Mouse (Mus musculus): ENCODE measurements around the gene Aldh3b1. TPM values are rescaled to one million over a fixed set of nuclear protein-coding genes. Genes with fewer than 3 reads are reported as not detected.
A peak's percentile ranks its signal among the peaks of the same experiment; 100 is the strongest.

The Aldh3b1 gene
- polyA plus RNA-seq, 1 experiment from 2014 or later = 0.65 TPM

DNA sequence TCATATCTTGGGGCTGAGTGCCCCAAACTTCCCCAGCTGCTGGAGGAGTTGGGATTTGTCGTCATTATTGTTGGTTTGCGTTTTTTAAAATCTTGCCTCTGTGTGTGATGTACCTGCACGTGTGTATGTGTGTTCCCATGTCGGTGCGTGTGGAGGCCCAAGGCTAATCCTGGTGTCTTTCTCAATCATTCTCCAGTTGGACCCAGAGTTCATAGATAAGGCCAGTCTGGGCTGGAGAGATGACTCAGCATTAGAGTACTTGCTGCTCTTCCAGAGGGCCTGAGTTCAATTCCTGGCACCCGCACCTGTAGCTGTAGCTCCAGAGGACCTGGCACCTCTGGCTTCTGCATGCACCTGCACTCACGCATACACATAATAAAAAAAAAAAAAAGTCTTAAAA, 4.7 kb downstream of the Aldh3b1 start:
- H3K9me3 ChIP-seq (ENCODE audit: control insufficient read depth, low read length) = no peaks in the 10 kb centered on the region
- H3K36me3 ChIP-seq (ENCODE audit: control insufficient read depth, insufficient read depth, low read length) = no peaks in the 10 kb centered on the region
- H3K27ac ChIP-seq (ENCODE audit: low read depth, low read length) = no peak overlapping the region
- H3K4me2 ChIP-seq (ENCODE audit: low read depth) = no peak overlapping the region
- WGBS = 92% methylated on average over 7 of the region's 7 CpGs
- H3K4me1 ChIP-seq (ENCODE audit: control insufficient read depth, insufficient read depth, low read length) = no peaks in the 10 kb centered on the region
- H3K27me3 ChIP-seq (ENCODE audit: control insufficient read depth, insufficient read depth, low read length) = no peaks in the 10 kb centered on the region
- no peak overlapping the region for H3K4me3 ChIP-seq (ENCODE audit: low read depth, low read length)
- H3K9ac ChIP-seq (ENCODE audit: low read length) = no peak overlapping the region
- ATAC-seq (ENCODE audit: insufficient read depth, low FRiP score, low TSS enrichment) = no peak
- no peak for DNase-seq (ENCODE audit: low spot score)

DNA sequence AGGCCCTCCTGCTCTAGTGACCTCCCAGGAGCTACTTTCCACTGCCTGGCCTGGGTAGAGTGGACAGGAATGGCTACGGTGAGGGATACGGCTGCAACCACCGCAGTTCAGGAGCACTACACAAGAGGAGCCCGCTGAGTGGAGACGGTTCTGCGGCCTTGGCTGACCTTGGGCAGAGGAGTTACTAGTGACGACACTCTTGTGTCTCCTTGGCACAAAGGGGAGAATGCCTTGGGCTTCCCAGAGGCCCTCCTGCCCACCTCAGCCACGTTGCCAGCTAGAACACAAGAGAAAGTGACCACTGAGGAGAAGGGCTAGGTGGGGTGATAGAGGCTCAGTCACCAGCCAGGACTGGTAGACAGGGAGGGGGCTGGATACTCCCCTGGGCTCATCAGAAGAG, 5.4 kb downstream of the Aldh3b1 start:
- H3K27ac ChIP-seq (ENCODE audit: low read depth, low read length) = no peak overlapping the region
- no peaks in the 10 kb centered on the region for H3K4me1 ChIP-seq (ENCODE audit: control insufficient read depth, insufficient read depth, low read length)
- ATAC-seq (ENCODE audit: insufficient read depth, low FRiP score, low TSS enrichment) (no peak), DNase-seq (ENCODE audit: low spot score) (no peak)
- no peaks in the 10 kb centered on the region for H3K36me3 ChIP-seq (ENCODE audit: control insufficient read depth, insufficient read depth, low read length)
- no peak overlapping the region for H3K4me3 ChIP-seq (ENCODE audit: low read depth, low read length)
- H3K9ac ChIP-seq (ENCODE audit: low read length) = no peak overlapping the region
- no peaks in the 10 kb centered on the region for H3K9me3 ChIP-seq (ENCODE audit: control insufficient read depth, low read length)
- 75% methylated on average over 8 of the region's 8 CpGs for WGBS
- H3K27me3 ChIP-seq (ENCODE audit: control insufficient read depth, insufficient read depth, low read length) = no peaks in the 10 kb centered on the region
- no peak overlapping the region for H3K4me2 ChIP-seq (ENCODE audit: low read depth)

DNA sequence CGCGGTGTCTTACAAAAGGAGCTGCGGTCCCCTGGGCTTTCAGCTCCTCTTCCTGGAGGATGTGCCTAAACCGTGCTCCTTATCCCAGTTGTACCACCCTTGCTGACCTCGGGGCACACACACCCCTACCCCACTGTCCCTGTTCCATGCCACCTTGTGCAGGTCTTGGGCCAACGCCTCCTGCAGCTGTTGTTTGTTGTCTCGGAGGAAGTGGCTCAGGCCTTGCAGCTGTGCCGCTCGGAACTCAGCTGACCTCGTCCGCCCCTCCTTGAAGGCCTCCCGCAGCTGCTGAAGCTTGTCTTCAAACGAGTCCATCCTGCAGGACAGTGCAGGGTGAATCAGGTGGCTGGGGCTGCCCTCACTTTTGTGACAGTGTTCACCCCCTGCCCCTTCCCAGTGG, 6.0 kb downstream of the Aldh3b1 start:
- DNase-seq (ENCODE audit: low spot score) (no peak), ATAC-seq (ENCODE audit: insufficient read depth, low FRiP score, low TSS enrichment) (no peak)
- H3K36me3 ChIP-seq (ENCODE audit: control insufficient read depth, insufficient read depth, low read length) = no peaks in the 10 kb centered on the region
- H3K4me2 ChIP-seq (ENCODE audit: low read depth) = no peak overlapping the region
- no peaks in the 10 kb centered on the region for H3K9me3 ChIP-seq (ENCODE audit: control insufficient read depth, low read length)
- 58% methylated on average over 13 of the region's 13 CpGs for WGBS
- no peak overlapping the region for H3K4me3 ChIP-seq (ENCODE audit: low read depth, low read length)
- H3K27me3 ChIP-seq (ENCODE audit: control insufficient read depth, insufficient read depth, low read length) = no peaks in the 10 kb centered on the region
- H3K4me1 ChIP-seq (ENCODE audit: control insufficient read depth, insufficient read depth, low read length) = no peaks in the 10 kb centered on the region
- H3K9ac ChIP-seq (ENCODE audit: low read length) = no peak overlapping the region
- H3K27ac ChIP-seq (ENCODE audit: low read depth, low read length) = no peak overlapping the region

DNA sequence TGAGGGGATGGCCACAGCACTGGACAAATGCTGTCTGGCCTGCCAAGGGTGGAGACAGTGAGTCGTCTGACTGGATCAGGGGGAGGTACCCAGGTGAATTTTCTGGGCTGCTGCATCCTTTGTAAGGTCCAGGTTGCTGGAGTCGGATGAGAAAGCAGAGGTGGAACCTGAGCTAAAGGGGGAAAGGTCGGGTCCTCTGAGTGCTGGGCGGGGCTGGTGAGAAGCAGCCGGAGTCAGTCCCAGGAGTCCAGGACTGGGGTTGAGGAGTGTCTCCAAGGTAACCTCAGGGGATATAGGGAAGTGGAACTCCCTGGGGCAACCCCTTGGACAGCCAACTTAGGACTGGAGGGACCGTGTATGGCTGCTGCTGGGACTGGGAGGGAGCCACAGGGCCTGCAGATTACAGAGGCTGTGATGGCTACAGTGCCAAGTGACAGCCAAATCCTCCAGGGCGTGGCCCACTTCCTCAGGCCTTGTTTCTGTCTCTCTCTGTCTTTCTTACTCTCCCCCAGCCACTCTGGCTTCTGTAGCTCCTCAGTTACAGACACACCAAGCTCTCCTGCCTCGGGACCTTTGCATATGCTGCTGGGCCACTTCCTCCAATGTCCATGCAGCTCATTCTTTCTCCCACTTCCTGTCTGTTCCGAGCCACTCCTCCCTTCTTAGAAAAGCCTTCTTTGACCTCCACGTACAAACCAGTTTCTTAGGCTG, 6.8 kb downstream of the Aldh3b1 start:
- H3K4me1 ChIP-seq (ENCODE audit: control insufficient read depth, insufficient read depth, low read length) = no peaks in the 10 kb centered on the region
- WGBS = 62% methylated on average over 9 of the region's 10 CpGs
- no peak for DNase-seq (ENCODE audit: low spot score)
- H3K4me2 ChIP-seq (ENCODE audit: low read depth) = no peak overlapping the region
- ATAC-seq (ENCODE audit: insufficient read depth, low FRiP score, low TSS enrichment) = no peak
- H3K9ac ChIP-seq (ENCODE audit: low read length) = no peak overlapping the region
- H3K36me3 ChIP-seq (ENCODE audit: control insufficient read depth, insufficient read depth, low read length) = no peaks in the 10 kb centered on the region
- no peak overlapping the region for H3K4me3 ChIP-seq (ENCODE audit: low read depth, low read length)
- no peaks in the 10 kb centered on the region for H3K9me3 ChIP-seq (ENCODE audit: control insufficient read depth, low read length)
- no peak overlapping the region for H3K27ac ChIP-seq (ENCODE audit: low read depth, low read length)
- H3K27me3 ChIP-seq (ENCODE audit: control insufficient read depth, insufficient read depth, low read length) = no peaks in the 10 kb centered on the region

DNA sequence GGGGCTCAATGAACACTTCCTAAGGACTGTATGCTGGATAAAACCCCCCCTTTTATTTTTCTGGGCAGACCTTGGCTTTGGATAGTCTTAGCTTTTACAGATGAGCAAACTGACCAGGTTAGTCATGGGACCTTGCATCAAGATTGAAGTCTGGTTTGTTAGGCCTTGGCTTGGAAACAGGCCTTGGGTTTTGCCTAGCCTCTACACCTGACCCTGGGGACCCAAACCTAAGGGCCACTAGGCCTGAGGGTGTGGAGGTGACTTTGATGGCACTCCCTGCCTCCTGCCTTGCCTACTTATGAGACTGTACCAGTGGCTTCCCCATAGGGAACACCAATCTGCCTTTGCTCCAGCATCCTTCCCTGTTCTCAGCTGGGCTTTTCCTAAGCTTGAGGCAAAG, 9.7 kb downstream of the Aldh3b1 start:
- Histone ChIP-seq H3K27me3 (ENCODE audit: control insufficient read depth, insufficient read depth, low read length) (no peaks in the 10 kb centered on the region), H3K9ac (ENCODE audit: low read length) (no peak overlapping the region), H3K27ac (ENCODE audit: low read depth, low read length) (no peak overlapping the region), H3K4me3 (ENCODE audit: low read depth, low read length) (no peak overlapping the region), H3K4me1 (ENCODE audit: control insufficient read depth, insufficient read depth, low read length) (no peaks in the 10 kb centered on the region), H3K4me2 (ENCODE audit: low read depth) (no peak overlapping the region), H3K36me3 (ENCODE audit: control insufficient read depth, insufficient read depth, low read length) (no peaks in the 10 kb centered on the region), H3K9me3 (ENCODE audit: control insufficient read depth, low read length) (no peaks in the 10 kb centered on the region)
- ATAC-seq (ENCODE audit: insufficient read depth, low FRiP score, low TSS enrichment) (no peak), DNase-seq (ENCODE audit: low spot score) (no peak)

DNA sequence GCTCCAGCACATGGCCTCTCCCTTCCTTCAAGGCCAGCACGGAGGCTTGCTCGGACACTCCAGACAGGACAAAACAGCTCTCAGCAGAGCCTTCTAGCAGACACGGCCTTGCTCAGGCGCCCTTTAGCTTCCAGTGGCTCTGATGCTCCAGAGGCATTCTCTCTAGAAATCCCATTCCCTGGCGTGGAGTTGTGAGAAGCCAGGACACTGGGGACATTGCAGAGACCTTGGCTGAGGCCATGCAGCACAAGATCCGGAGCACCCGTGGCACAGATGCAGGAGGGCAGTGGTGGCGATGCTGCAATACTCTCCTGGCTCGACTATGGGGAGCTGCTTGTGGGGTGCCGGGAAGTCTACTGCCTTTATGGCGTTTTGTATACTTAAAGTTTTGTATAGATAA, 12.9 kb downstream of the Aldh3b1 start:
- ATAC-seq (ENCODE audit: insufficient read depth, low FRiP score, low TSS enrichment) = no peak
- Histone ChIP-seq H3K4me2 (ENCODE audit: low read depth) (no peak overlapping the region), H3K36me3 (ENCODE audit: control insufficient read depth, insufficient read depth, low read length) (no peaks in the 10 kb centered on the region), H3K4me1 (ENCODE audit: control insufficient read depth, insufficient read depth, low read length) (peaks cover 11% of the 10 kb centered on the region), H3K27ac (ENCODE audit: low read depth, low read length) (no peak overlapping the region), H3K9ac (ENCODE audit: low read length) (no peak overlapping the region), H3K4me3 (ENCODE audit: low read depth, low read length) (no peak overlapping the region), H3K9me3 (ENCODE audit: control insufficient read depth, low read length) (no peaks in the 10 kb centered on the region), H3K27me3 (ENCODE audit: control insufficient read depth, insufficient read depth, low read length) (no peaks in the 10 kb centered on the region)
- DNase-seq (ENCODE audit: low spot score) = no peak
- WGBS = 83% methylated on average over 11 of the region's 11 CpGs

DNA sequence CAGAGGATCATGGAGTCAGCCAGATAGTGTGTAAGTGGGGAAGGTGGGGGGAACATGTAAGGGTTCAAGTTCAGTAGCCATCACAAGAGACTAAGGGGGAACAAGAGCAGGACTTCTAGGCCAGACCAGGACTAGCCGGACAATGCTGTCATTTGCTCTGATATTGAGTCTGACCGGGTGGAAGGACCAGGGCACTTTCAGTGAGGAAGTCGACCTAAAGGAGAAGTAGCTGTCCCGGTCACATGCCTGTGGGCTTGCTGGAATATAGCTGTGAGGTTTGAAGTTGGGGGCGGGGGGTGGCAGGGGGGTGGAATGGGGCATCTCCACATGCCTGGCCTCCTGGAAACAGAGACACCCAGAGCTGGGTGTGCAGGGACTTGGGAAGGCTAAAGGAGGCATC, 15.1 kb downstream of the Aldh3b1 start:
- 94% methylated on average over 5 of the region's 5 CpGs for WGBS
- H3K4me2 ChIP-seq (ENCODE audit: low read depth) = no peak overlapping the region

DNA sequence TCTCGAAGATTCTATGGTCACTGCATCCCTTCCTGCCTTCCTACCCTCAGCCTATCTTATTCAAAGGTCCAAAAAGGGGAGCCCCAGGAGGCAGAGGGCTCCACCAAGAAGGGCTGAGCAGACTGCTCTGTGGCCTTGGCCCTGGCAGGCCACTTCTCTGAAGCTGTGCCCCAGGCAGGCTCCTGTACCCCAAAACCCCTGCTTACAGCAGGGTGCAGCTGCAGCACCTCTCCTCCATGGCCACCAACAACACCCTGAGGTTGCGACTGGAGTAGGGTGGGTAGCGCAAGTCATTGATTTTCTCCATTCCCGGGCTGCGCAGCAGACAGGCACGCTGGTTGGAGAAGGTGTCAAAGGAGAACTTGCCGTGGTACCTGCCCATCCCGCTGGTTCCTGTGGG, 15.9 kb downstream of the Aldh3b1 start:
- peak overlapping the region; percentile 64 for H3K4me3 ChIP-seq (ENCODE audit: low read depth, low read length)
- H3K27me3 ChIP-seq (ENCODE audit: control insufficient read depth, insufficient read depth, low read length) = no peaks in the 10 kb centered on the region
- H3K9ac ChIP-seq (ENCODE audit: low read length) = peak overlapping the region; percentile 62
- no peaks in the 10 kb centered on the region for H3K9me3 ChIP-seq (ENCODE audit: control insufficient read depth, low read length)
- H3K4me1 ChIP-seq (ENCODE audit: control insufficient read depth, insufficient read depth, low read length) = peaks cover 11% of the 10 kb centered on the region
- DNase-seq (ENCODE audit: low spot score) (no peak), ATAC-seq (ENCODE audit: insufficient read depth, low FRiP score, low TSS enrichment) (no peak)
- H3K36me3 ChIP-seq (ENCODE audit: control insufficient read depth, insufficient read depth, low read length) = peaks cover 8% of the 10 kb centered on the region
- H3K27ac ChIP-seq (ENCODE audit: low read depth, low read length) = no peak overlapping the region
- 87% methylated on average over 8 of the region's 8 CpGs for WGBS
- H3K4me2 ChIP-seq (ENCODE audit: low read depth) = peak overlapping the region; percentile 80

More for the DNA sequence above, 15.1 kb downstream of the Aldh3b1 start:
- Histone ChIP-seq H3K36me3 (ENCODE audit: control insufficient read depth, insufficient read depth, low read length) (peaks cover 6% of the 10 kb centered on the region), H3K9ac (ENCODE audit: low read length) (no peak overlapping the region), H3K27me3 (ENCODE audit: control insufficient read depth, insufficient read depth, low read length) (no peaks in the 10 kb centered on the region), H3K4me3 (ENCODE audit: low read depth, low read length) (no peak overlapping the region), H3K4me1 (ENCODE audit: control insufficient read depth, insufficient read depth, low read length) (peaks cover 11% of the 10 kb centered on the region), H3K27ac (ENCODE audit: low read depth, low read length) (no peak overlapping the region), H3K9me3 (ENCODE audit: control insufficient read depth, low read length) (no peaks in the 10 kb centered on the region)
- DNase-seq (ENCODE audit: low spot score) (no peak), ATAC-seq (ENCODE audit: insufficient read depth, low FRiP score, low TSS enrichment) (no peak)

DNA sequence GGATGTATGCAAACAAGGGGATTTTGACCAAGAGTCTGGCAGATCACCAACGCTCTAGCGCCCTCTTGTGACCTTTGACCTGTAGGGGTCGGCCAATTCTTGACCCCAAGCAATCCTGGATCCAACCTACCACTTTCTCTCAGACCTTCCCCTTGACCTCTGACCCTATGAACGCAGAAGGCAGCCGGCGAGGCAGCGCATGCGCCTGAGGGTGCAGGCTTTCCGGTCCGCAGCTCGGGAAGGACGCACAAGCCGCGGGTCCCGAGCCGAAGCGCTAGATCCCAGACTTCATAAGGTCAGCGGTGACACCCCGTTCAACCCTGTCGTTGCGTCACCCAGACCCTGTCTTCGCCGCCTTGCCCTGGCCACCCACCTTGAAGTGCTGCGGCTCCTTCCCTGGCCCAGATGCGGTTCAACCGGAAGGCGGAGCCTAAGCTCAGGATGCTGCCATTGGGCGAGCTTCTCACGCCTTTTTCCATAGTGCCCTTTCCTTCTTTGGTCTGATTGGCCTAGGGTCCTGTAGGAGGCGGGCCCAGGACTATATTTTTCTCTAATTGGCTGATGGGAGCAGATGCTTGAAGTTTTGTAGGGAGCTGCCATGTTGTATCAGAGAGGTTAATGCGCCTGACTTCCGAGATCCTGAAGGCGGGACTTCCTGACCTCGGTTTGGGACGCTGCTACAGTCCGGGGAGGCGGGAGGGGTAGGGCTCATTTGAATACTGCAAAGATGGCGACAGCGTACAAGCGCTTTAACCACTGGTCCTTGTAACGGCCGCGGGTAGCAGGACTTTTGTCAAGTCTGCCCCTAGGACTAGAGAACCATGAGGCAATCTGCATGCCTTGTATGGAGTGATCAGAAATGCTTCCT, 17.0 kb downstream of the Aldh3b1 start, which contains the start of gene Ndufs8:
Gene Ndufs8, minus strand, starts transcription at position 438 of the 868 bp plus-strand sequence.
- Histone ChIP-seq H3K36me3 (ENCODE audit: control insufficient read depth, insufficient read depth, low read length) (peaks cover 9% of the 10 kb centered on the region), H3K9ac (ENCODE audit: low read length) (peak within 1 kb of the TSS; percentile 69), H3K9me3 (ENCODE audit: control insufficient read depth, low read length) (no peaks in the 10 kb centered on the region), H3K27me3 (ENCODE audit: control insufficient read depth, insufficient read depth, low read length) (no peaks in the 10 kb centered on the region), H3K4me3 (ENCODE audit: low read depth, low read length) (peak within 1 kb of the TSS; percentile 64), H3K27ac (ENCODE audit: low read depth, low read length) (peak within 1 kb of the TSS; percentile 76), H3K4me1 (ENCODE audit: control insufficient read depth, insufficient read depth, low read length) (peaks cover 11% of the 10 kb centered on the region), H3K4me2 (ENCODE audit: low read depth) (peak within 1 kb of the TSS; percentile 80)
- ATAC-seq (ENCODE audit: insufficient read depth, low FRiP score, low TSS enrichment) = peak; percentile 98
- DNase-seq (ENCODE audit: low spot score) = peak; percentile 93
- under 1% methylated on average over 43 of the region's 43 CpGs for WGBS

Measured in neural tube, embryonic 11.5 days (tissue).